Mouse (Mus musculus) bone marrow macrophage, adult 2 months (primary cell): ENCODE data around the gene Acbd3.

ENCODE experiments used
- CTCF ChIP-seq: IDR thresholded peaks from 2 replicates; pipeline ENCODE4 v1.5.1; 2012; ENCODE audit warnings: low read depth, mild to moderate bottlenecking, low read length, moderate library complexity
- POLR2A ChIP-seq: IDR thresholded peaks from 2 replicates; pipeline ENCODE4 v1.6.1; 2012; ENCODE audit warnings: mild to moderate bottlenecking, low read depth, low read length, borderline replicate concordance

DNA sequence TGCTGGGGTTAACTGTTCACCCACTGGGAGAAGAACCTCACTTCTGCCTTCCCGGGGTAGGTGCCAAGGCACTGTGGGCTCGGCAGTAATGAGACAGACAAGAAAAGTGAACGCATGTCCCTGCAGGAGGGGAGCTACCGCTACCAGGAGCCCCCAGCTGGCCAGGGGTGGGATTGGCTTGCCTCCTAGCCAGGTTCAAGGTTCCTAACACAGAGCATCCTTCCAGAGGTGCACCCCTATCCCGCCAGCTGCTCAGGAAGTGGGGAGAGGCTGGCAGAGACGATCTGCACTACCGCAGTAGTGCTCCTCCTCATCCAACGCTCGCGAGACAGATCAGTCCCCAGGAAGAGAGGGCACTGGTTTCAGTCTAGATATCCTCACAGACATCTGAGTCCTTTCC lies 49.5 kb downstream of the Acbd3 start:
- TF ChIP-seq CTCF (no peak), POLR2A (no peak)
